Mouse (Mus musculus) thymus, adult 2 months (tissue): ENCODE measurements at regions not wholly inside any gene's neighbourhood (a gene's known extent, or its start where the extent isn't known, plus 50 kb on each side); places are given as distances from the start of the nearest gene placed in this dataset.

Experiments used
- CTCF ChIP-seq: fragments of 200-500 bp; IDR thresholded peaks from 2 replicates; pipeline ENCODE4 v1.5.1; 2012; ENCODE audit warnings: mild to moderate bottlenecking, control low read depth, low read length, moderate library complexity, borderline replicate concordance; ENCODE audit not compliant: control insufficient read depth, poor library complexity, insufficient read depth; ENCODE audit errors: extremely low read depth
- POLR2A ChIP-seq: fragments of 200-500 bp; IDR thresholded peaks from 2 replicates; pipeline ENCODE4 v1.6.1; 2012; ENCODE audit warnings: mild to moderate bottlenecking, low read length, control low read depth, moderate library complexity; ENCODE audit not compliant: control insufficient read depth, poor library complexity, insufficient read depth; ENCODE audit errors: extremely low read depth

GRCm38 (mm10) chr5:126974565-126974964, 267.0 kb upstream of the Tmem132c start:
- TF ChIP-seq CTCF (no peak), POLR2A (no peak)
